ENCODE assay signal across 17 mouse cellular contexts in the genomic region with DNA sequence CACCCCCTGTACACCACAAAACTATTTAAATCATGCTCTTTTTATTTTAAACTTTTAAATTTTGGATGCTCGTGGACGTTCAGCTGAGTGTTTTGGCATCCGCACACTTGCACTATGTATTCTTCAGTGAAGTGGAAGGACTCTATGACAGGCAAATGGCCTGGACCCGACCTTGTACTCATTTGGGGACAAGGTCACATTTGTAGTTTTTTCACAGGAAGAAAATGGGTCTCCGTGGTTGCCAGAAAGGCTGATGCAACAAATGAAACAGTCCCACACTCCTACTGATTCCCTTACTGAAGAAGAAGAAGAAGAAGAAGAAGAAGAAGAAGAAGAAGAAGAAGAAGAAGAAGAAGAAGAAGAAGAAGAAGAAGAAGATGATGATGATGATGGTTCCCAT.
"Had no signal": no experiment of that assay in that cellular context is flagged by ENCODE, and none has a peak within 500 bp of the region (broad histone marks: within the 10 kb centered on the region; RNA-seq: fewer than 3 reads in every experiment).

No protein-coding gene starts in this region.

- ATAC-seq: hindbrain, embryonic 16.5 days; inflammation-experienced regulatory T-cells, adult 6 months; intestine, embryonic 15.5 days; intestine, postnatal 0 days; liver, postnatal 0 days had no signal

- DNase-seq: gastrocnemius, postnatal 14 days; gastrocnemius, postnatal 36 days; heart, adult 18-20 months; heart, postnatal 10 days; heart, postnatal 4 days; kidney, adult 18-20 months; kidney, adult 8-10 months; kidney, postnatal 10 days; kidney, postnatal 25 days; kidney, postnatal 4 days; liver; liver, embryonic 13.5 days; liver, postnatal 0 days had no signal
